Comparison of ENCODE assay signal across 8 mouse cellular contexts in the genomic region with DNA sequence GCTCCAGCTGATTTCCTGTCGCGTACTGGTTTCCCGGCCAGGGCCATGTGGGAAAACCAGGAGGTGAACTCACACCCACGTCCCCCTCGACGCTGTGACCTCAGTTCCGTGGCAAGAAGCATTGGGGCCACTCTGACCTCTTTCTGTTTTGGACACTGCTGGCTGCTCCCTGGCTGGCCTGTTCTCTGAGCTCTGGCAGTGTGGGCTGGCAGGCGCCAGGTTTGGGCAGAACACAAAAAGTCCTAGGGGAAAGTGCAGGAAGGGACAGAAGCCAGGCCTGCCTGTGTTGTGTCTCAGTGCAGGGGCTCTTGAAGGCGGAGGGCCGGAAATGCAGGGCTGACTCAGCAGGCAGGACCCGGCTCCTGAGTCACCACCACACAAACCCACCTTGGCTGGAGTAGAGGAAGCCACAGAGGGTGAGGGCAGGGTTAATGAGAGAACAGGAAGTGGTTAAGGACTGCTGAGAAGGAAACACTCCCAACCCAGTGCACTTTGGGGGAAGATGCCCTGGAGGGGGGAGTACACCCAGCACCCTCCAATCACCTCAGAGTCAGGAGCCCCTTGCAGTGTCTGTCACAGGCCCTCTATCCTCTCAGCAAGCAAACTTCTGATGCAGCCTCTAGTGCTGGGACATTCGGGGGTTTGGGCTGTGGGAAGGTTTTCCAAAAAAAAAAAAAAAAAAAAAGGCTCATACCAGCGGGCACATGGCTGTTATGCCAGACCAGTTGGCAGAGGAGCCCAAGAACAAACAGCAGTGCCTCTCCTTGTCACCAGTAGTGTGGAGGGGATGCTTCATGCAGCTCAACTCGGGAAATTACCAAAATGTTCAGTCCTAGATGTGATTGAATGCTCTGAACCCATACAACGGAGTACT. TPM values are rescaled to one million over a fixed set of nuclear protein-coding genes. Genes with fewer than 3 reads are reported as not detected.
DNase-seq lines count a peak whose midpoint lies in the region; ATAC-seq and TF ChIP-seq lines count a peak whose summit lies in the region.

No protein-coding gene starts in this region.

- no peak for DNase-seq in forebrain, embryonic 10.5 days (ENCODE audit: extremely low spot score, low spot score)
- peak; percentile 88 for DNase-seq in adipocyte (ENCODE audit: low spot score)
- DNase-seq in thymus, postnatal 0 days (ENCODE audit: low spot score), result peak; percentile 43
- DNase-seq in left cerebral cortex, adult 2 months (ENCODE audit: extremely low spot score in 1 of 2, low spot score in 2 of 2), result no peak
- no peak for DNase-seq in right cerebral cortex, postnatal 36 days (ENCODE audit: low spot score in 2 of 2)

- no peak overlapping the region for H3K4me2 ChIP-seq in forebrain, embryonic 12.5 days
- no peak overlapping the region for H3K4me2 ChIP-seq in heart, embryonic 15.5 days
- H3K4me2 ChIP-seq in limb, embryonic 12.5 days, result no peak overlapping the region

- peaks cover 9% of the 10 kb centered on the region for H3K4me1 ChIP-seq in forebrain, embryonic 10.5 days
- H3K4me1 ChIP-seq in forebrain, embryonic 12.5 days, result no peaks in the 10 kb centered on the region
- H3K4me1 ChIP-seq in heart, embryonic 15.5 days (replicated peaks), result peaks cover 20% of the 10 kb centered on the region
- peaks cover 22% of the 10 kb centered on the region for H3K4me1 ChIP-seq in limb, embryonic 12.5 days (replicated peaks)

- no peaks in the 10 kb centered on the region for H3K36me3 ChIP-seq in forebrain, embryonic 10.5 days (replicated peaks)
- H3K36me3 ChIP-seq in forebrain, embryonic 12.5 days (replicated peaks), result no peaks in the 10 kb centered on the region
- no peaks in the 10 kb centered on the region for H3K36me3 ChIP-seq in heart, embryonic 15.5 days
- no peaks in the 10 kb centered on the region for H3K36me3 ChIP-seq in limb, embryonic 12.5 days

- ATAC-seq in forebrain, embryonic 12.5 days (ENCODE audit: low FRiP score), result no peak
- peak; percentile 78 for ATAC-seq in heart, embryonic 15.5 days (replicated peaks; ENCODE audit: insufficient number of reproducible peaks, insufficient read depth, low FRiP score, low read depth)
- ATAC-seq in limb, embryonic 12.5 days (ENCODE audit: insufficient number of reproducible peaks, insufficient read depth, low FRiP score, low TSS enrichment, low read depth), result no peak

- no peak overlapping the region for H3K9ac ChIP-seq in forebrain, embryonic 12.5 days
- H3K9ac ChIP-seq in heart, embryonic 15.5 days, result no peak overlapping the region
- no peak overlapping the region for H3K9ac ChIP-seq in limb, embryonic 12.5 days (replicated peaks)

- intact Hi-C loops in left cerebral cortex, adult 2 months (cut with DNase I), result no loop called here

- no peak overlapping the region for H3K4me3 ChIP-seq in forebrain, embryonic 10.5 days
- no peak overlapping the region for H3K4me3 ChIP-seq in forebrain, embryonic 12.5 days (replicated peaks)
- H3K4me3 ChIP-seq in heart, embryonic 15.5 days, result no peak overlapping the region
- H3K4me3 ChIP-seq in limb, embryonic 12.5 days (replicated peaks), result no peak overlapping the region
- no peak overlapping the region for H3K4me3 ChIP-seq in left cerebral cortex, adult 2 months

- peaks cover 14% of the 10 kb centered on the region; the same call in 1 of the 2 replicates for H3K27me3 ChIP-seq in forebrain, embryonic 10.5 days (ENCODE audit: poor library complexity, severe bottlenecking)
- H3K27me3 ChIP-seq in forebrain, embryonic 12.5 days, result peaks cover 10% of the 10 kb centered on the region; the same call in 1 of the 2 replicates
- H3K27me3 ChIP-seq in heart, embryonic 15.5 days, result peaks cover 19% of the 10 kb centered on the region
- peaks cover 36% of the 10 kb centered on the region for H3K27me3 ChIP-seq in limb, embryonic 12.5 days

- WGBS in forebrain, embryonic 10.5 days, result 80% methylated on average over 15 of the region's 15 CpGs
- WGBS in forebrain, embryonic 12.5 days, result 85% methylated on average over 15 of the region's 15 CpGs
- WGBS in heart, embryonic 15.5 days, result 52% methylated on average over 15 of the region's 15 CpGs
- 70% methylated on average over 15 of the region's 15 CpGs for WGBS in limb, embryonic 12.5 days

- H3K9me3 ChIP-seq in forebrain, embryonic 10.5 days, result no peaks in the 10 kb centered on the region
- H3K9me3 ChIP-seq in forebrain, embryonic 12.5 days, result no peaks in the 10 kb centered on the region
- H3K9me3 ChIP-seq in heart, embryonic 15.5 days (replicated peaks), result no peaks in the 10 kb centered on the region
- peaks cover 8% of the 10 kb centered on the region for H3K9me3 ChIP-seq in limb, embryonic 12.5 days

- H3K27ac ChIP-seq in forebrain, embryonic 10.5 days, result 0 out of 2 replicates have a peak overlapping the region, but pooled peaks have one; percentile 13
- H3K27ac ChIP-seq in forebrain, embryonic 12.5 days, result no peak overlapping the region
- peak overlapping the region; percentile 69 for H3K27ac ChIP-seq in heart, embryonic 15.5 days
- H3K27ac ChIP-seq in limb, embryonic 12.5 days, result peak overlapping the region; percentile 54; the same call in 1 of the 2 replicates
- H3K27ac ChIP-seq in left cerebral cortex, adult 2 months, result no peak overlapping the region

- no peak for TF ChIP-seq CTCF in left cerebral cortex, adult 2 months (IDR thresholded peaks at IDR 0.05)

RNA-seq across cellular contexts. Expression of a gene that starts 60.0 kb away (rescaled TPM):
- 0.76 and 0.79 TPM in 2 replicates for polyA plus RNA-seq in forebrain, embryonic 10.5 days (2016; fragmentation: Nextera tagmentation; extraction: Ambion mirVana)
- polyA plus RNA-seq in forebrain, embryonic 12.5 days (2016; fragmentation: Nextera tagmentation; extraction: Ambion mirVana), result 0.18 and 0.36 TPM in 2 replicates
- 0.34 and 0.94 TPM in 2 replicates for polyA plus RNA-seq in heart, embryonic 15.5 days (2015; fragmentation: Nextera tagmentation; extraction: Ambion mirVana)
- polyA plus RNA-seq in limb, embryonic 12.5 days (2016; fragmentation: Nextera tagmentation; extraction: Ambion mirVana), result 0.08 TPM in 2 replicates
- polyA plus RNA-seq in thymus, postnatal 0 days (2015; fragmentation: Nextera tagmentation; extraction: Ambion mirVana), result 0.10 and 0.12 TPM in 2 replicates
- under 1 TPM in 1 of 2 experiments, not detected in 1; 0.21 TPM for total RNA-seq in left cerebral cortex, adult 2 months (2021)

Comparison
In these comparisons a context has a peak if more than half of its experiments do, and no peak if none do; other contexts are left out.
1. H3K27ac ChIP-seq: peak in forebrain, embryonic 10.5 days (single experiment), heart, embryonic 15.5 days (single experiment) and limb, embryonic 12.5 days (single experiment); none in forebrain, embryonic 12.5 days (single experiment) and left cerebral cortex, adult 2 months (single experiment).
2. DNase-seq: peak in adipocyte (single experiment) and thymus, postnatal 0 days (single experiment); none in forebrain, embryonic 10.5 days (single experiment), left cerebral cortex, adult 2 months (0 of 2) and right cerebral cortex, postnatal 36 days (0 of 2).